Mouse (Mus musculus) thymus, adult 2 months (tissue): ENCODE data around the gene Ldb3.

Experiments
- CTCF ChIP-seq: fragments of 200-500 bp; IDR thresholded peaks from 2 replicates; pipeline ENCODE4 v1.5.1; 2012; ENCODE audit warnings: mild to moderate bottlenecking, control low read depth, low read length, moderate library complexity, borderline replicate concordance; ENCODE audit not compliant: control insufficient read depth, poor library complexity, insufficient read depth; ENCODE audit errors: extremely low read depth
- POLR2A ChIP-seq: fragments of 200-500 bp; IDR thresholded peaks from 2 replicates; pipeline ENCODE4 v1.6.1; 2012; ENCODE audit warnings: mild to moderate bottlenecking, low read length, control low read depth, moderate library complexity; ENCODE audit not compliant: control insufficient read depth, poor library complexity, insufficient read depth; ENCODE audit errors: extremely low read depth

DNA sequence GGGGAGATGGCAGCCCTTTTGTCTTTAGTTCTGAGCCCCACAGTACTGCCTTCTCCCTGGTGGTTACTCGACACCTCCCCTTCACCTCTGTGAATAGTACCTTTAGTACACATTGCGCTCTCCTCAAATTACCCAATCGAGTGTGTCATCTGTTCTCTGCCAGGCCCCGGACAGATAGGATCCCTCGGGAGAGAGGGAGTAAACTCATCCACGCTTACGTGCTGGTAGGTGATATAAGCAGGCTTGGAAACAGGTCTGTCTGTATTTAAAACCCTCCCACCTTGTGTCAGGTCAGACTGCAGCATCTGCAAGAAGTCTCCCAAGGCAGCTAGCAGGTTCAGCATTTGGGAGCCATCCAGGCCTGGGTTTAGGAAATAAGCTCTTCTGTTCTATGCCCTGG is 46.7 kb upstream of the Ldb3 start:
- TF ChIP-seq POLR2A (no peak), CTCF (no peak)
